Mouse (Mus musculus): Measurements from ENCODE around the gene Rtn4. TPM values are rescaled to one million over a fixed set of nuclear protein-coding genes. Genes with fewer than 3 reads are reported as not detected.
A peak's percentile ranks its signal among the peaks of the same experiment; 100 is the strongest.
"Not testable (repeated sequence)": the region's sequence is repeated elsewhere in the genome, so short reads cannot be mapped to it uniquely, and the experiment has no call there.

The Rtn4 gene
- polyA plus RNA-seq, 1 experiment from 2014 or later, result 93.2 TPM

DNA sequence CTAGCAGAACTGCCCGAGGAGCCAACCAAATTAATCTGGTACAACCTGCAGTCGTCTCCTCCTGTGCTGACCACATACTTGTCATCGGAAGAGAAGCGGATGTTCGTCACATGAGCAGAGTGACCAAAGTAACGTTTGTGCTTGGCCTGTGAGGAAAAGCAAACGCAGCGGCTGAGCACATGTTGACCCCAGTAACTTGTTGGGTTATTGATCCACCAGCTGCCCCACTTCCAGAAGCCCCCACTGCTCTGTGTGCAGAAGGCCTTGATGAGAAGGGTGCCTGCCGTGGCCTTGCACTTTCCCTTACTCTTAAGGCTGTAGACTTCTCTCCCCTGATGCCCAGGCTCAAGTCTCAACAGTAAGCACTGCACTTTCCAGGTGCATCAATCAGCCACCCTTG is 53.5 kb downstream of the Rtn4 start:
- Histone ChIP-seq H3K4me2 (ENCODE audit: low read depth, low read length) (no peak overlapping the region), H3K9me3 (ENCODE audit: control insufficient read depth, low read length) (no peaks in the 10 kb centered on the region), H3K36me3 (ENCODE audit: control insufficient read depth, insufficient read depth, low read length) (peaks cover 62% of the 10 kb centered on the region), H3K4me1 (ENCODE audit: control insufficient read depth, insufficient read depth, low read length) (no peaks in the 10 kb centered on the region), H3K9ac (ENCODE audit: low read depth, low read length) (no peak overlapping the region), H3K27me3 (replicated peaks; ENCODE audit: control insufficient read depth, insufficient read depth, low read length) (no peaks in the 10 kb centered on the region), H3K4me3 (ENCODE audit: low read depth, low read length) (no peak overlapping the region), H3K27ac (replicated peaks; ENCODE audit: low read depth, low read length) (no peak overlapping the region)
- DNase-seq (ENCODE audit: low spot score) (no peak), ATAC-seq (ENCODE audit: low read depth) (0 out of 2 replicates have a peak, but pooled peaks have one; percentile 26)
- WGBS, result 89% methylated on average over 9 of the region's 9 CpGs

GRCm38 (mm10) chr11:29747365-29747764 is 54.6 kb downstream of the Rtn4 start:
- DNase-seq (ENCODE audit: low spot score) (no peak), ATAC-seq (ENCODE audit: low read depth) (no peak)
- 98% methylated on average over 3 of the region's 3 CpGs for WGBS

GRCm38 (mm10) chr11:29747881-29748280 is 55.1 kb downstream of the Rtn4 start:
- Histone ChIP-seq H3K9me3 (ENCODE audit: control insufficient read depth, low read length) (no peaks in the 10 kb centered on the region), H3K4me2 (ENCODE audit: low read depth, low read length) (no peak overlapping the region), H3K27me3 (replicated peaks; ENCODE audit: control insufficient read depth, insufficient read depth, low read length) (no peaks in the 10 kb centered on the region), H3K9ac (ENCODE audit: low read depth, low read length) (no peak overlapping the region), H3K4me1 (ENCODE audit: control insufficient read depth, insufficient read depth, low read length) (no peaks in the 10 kb centered on the region), H3K27ac (replicated peaks; ENCODE audit: low read depth, low read length) (no peak overlapping the region), H3K36me3 (ENCODE audit: control insufficient read depth, insufficient read depth, low read length) (peaks cover 47% of the 10 kb centered on the region), H3K4me3 (ENCODE audit: low read depth, low read length) (no peak overlapping the region)
- no peak for DNase-seq (ENCODE audit: low spot score)
- WGBS, result 67% methylated on average over 1 of the region's 1 CpGs
- ATAC-seq (ENCODE audit: low read depth), result no peak

More at GRCm38 (mm10) chr11:29747365-29747764, 54.6 kb downstream of the Rtn4 start:
- H3K27ac ChIP-seq (replicated peaks; ENCODE audit: low read depth, low read length), result no peak overlapping the region
- H3K4me3 ChIP-seq (ENCODE audit: low read depth, low read length), result no peak overlapping the region
- no peaks in the 10 kb centered on the region for H3K27me3 ChIP-seq (replicated peaks; ENCODE audit: control insufficient read depth, insufficient read depth, low read length)
- peaks cover 53% of the 10 kb centered on the region for H3K36me3 ChIP-seq (ENCODE audit: control insufficient read depth, insufficient read depth, low read length)
- H3K9ac ChIP-seq (ENCODE audit: low read depth, low read length), result no peak overlapping the region
- H3K4me1 ChIP-seq (ENCODE audit: control insufficient read depth, insufficient read depth, low read length), result no peaks in the 10 kb centered on the region
- no peak overlapping the region for H3K4me2 ChIP-seq (ENCODE audit: low read depth, low read length)
- H3K9me3 ChIP-seq (ENCODE audit: control insufficient read depth, low read length), result no peaks in the 10 kb centered on the region

GRCm38 (mm10) chr11:29748750-29749467 is 56.2 kb downstream of the Rtn4 start:
- DNase-seq (ENCODE audit: low spot score) (no peak), ATAC-seq (ENCODE audit: low read depth) (no peak)
- Histone ChIP-seq H3K36me3 (ENCODE audit: control insufficient read depth, insufficient read depth, low read length) (peaks cover 39% of the 10 kb centered on the region), H3K9me3 (ENCODE audit: control insufficient read depth, low read length) (no peaks in the 10 kb centered on the region), H3K4me2 (ENCODE audit: low read depth, low read length) (no peak overlapping the region), H3K27ac (replicated peaks; ENCODE audit: low read depth, low read length) (no peak overlapping the region), H3K4me1 (ENCODE audit: control insufficient read depth, insufficient read depth, low read length) (no peaks in the 10 kb centered on the region), H3K9ac (ENCODE audit: low read depth, low read length) (no peak overlapping the region), H3K27me3 (replicated peaks; ENCODE audit: control insufficient read depth, insufficient read depth, low read length) (no peaks in the 10 kb centered on the region), H3K4me3 (ENCODE audit: low read depth, low read length) (no peak overlapping the region)
- 83% methylated on average over 8 of the region's 8 CpGs for WGBS

- Histone ChIP-seq H3K27me3 (replicated peaks; ENCODE audit: control insufficient read depth, insufficient read depth, low read length) (no peaks in the 10 kb centered on the region), H3K36me3 (ENCODE audit: control insufficient read depth, insufficient read depth, low read length) (peaks cover 34% of the 10 kb centered on the region), H3K4me1 (ENCODE audit: control insufficient read depth, insufficient read depth, low read length) (no peaks in the 10 kb centered on the region), H3K4me3 (ENCODE audit: low read depth, low read length) (no peak overlapping the region), H3K9me3 (ENCODE audit: control insufficient read depth, low read length) (no peaks in the 10 kb centered on the region), H3K4me2 (ENCODE audit: low read depth, low read length) (no peak overlapping the region), H3K27ac (replicated peaks; ENCODE audit: low read depth, low read length) (no peak overlapping the region), H3K9ac (ENCODE audit: low read depth, low read length) (no peak overlapping the region)
- 100% methylated on average over 1 of the region's 1 CpGs for WGBS
- no peak for ATAC-seq (ENCODE audit: low read depth)
- DNase-seq (ENCODE audit: low spot score), result no peak
Measured at GRCm38 (mm10) chr11:29749468-29749829, 56.7 kb downstream of the Rtn4 start.

- WGBS, result 92% methylated on average over 2 of the region's 2 CpGs
- DNase-seq (ENCODE audit: low spot score) (no peak), ATAC-seq (ENCODE audit: low read depth) (no peak)
- H3K4me2 ChIP-seq (ENCODE audit: low read depth, low read length), result no peak overlapping the region
- no peak overlapping the region for H3K4me3 ChIP-seq (ENCODE audit: low read depth, low read length)
- H3K9ac ChIP-seq (ENCODE audit: low read depth, low read length), result no peak overlapping the region
- H3K27ac ChIP-seq (replicated peaks; ENCODE audit: low read depth, low read length), result no peak overlapping the region
- no peaks in the 10 kb centered on the region for H3K4me1 ChIP-seq (ENCODE audit: control insufficient read depth, insufficient read depth, low read length)
- no peaks in the 10 kb centered on the region for H3K27me3 ChIP-seq (replicated peaks; ENCODE audit: control insufficient read depth, insufficient read depth, low read length)
- H3K36me3 ChIP-seq (ENCODE audit: control insufficient read depth, insufficient read depth, low read length), result peaks cover 19% of the 10 kb centered on the region
- H3K9me3 ChIP-seq (ENCODE audit: control insufficient read depth, low read length), result no peaks in the 10 kb centered on the region
Measured at GRCm38 (mm10) chr11:29751013-29751412, 58.3 kb downstream of the Rtn4 start.

DNA sequence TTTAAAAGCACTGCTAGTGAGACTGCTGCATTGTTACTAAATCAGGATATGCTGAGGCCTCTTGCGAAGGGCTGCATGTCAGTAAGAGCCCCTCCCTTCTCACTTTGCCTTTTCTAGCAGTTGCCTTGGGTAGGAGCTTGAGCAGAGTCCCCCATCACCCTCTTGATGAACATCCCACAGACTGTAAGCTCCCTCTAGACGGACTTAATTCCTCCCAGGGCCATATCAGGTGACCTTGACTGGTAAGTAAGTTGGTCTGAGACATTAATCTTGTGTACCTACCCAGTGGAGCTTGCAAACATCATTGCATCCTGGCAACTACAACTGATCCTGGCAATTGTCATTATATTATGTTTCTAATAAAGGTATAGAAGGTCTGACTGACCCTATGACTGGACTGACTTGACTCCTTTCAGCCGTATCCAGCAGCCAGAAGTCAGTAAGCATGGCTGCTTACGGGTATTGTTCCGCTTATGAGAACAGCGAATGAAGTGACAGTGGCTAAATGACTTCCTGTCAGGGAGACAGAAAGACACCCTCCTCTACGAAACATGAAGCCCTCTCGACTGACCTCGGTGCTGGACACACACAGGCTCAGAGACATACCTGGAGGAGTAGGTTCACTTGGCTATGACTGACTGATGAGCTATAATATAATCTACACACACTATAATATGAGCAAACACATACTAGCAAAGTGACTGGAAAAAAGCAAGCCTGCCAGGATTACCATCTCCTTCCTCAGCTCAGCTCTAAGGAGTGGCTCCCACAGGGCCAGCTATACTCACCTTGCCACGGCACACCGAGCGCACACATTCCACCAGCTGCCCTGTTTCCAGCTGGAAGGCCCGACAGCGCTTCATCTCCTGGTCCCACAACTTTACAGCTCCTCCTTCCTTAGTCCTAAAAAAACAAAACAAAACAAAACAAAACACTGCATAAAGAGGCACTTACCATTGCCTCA is 59.2 kb downstream of the Rtn4 start:
- ATAC-seq (ENCODE audit: low read depth), result no peak
- DNase-seq (ENCODE audit: low spot score), result no peak
- WGBS, result 80% methylated on average over 14 of the region's 14 CpGs
- Histone ChIP-seq H3K4me2 (ENCODE audit: low read depth, low read length) (no peak overlapping the region), H3K27me3 (replicated peaks; ENCODE audit: control insufficient read depth, insufficient read depth, low read length) (no peaks in the 10 kb centered on the region), H3K9me3 (ENCODE audit: control insufficient read depth, low read length) (no peaks in the 10 kb centered on the region), H3K36me3 (ENCODE audit: control insufficient read depth, insufficient read depth, low read length) (peaks cover 10% of the 10 kb centered on the region), H3K4me3 (ENCODE audit: low read depth, low read length) (no peak overlapping the region), H3K4me1 (ENCODE audit: control insufficient read depth, insufficient read depth, low read length) (no peaks in the 10 kb centered on the region), H3K27ac (replicated peaks; ENCODE audit: low read depth, low read length) (no peak overlapping the region), H3K9ac (ENCODE audit: low read depth, low read length) (no peak overlapping the region)

- not testable (repeated sequence) for DNase-seq (ENCODE audit: low spot score); H3K27me3 ChIP-seq (replicated peaks; ENCODE audit: control insufficient read depth, insufficient read depth, low read length)
- 96% methylated on average over 5 of the region's 5 CpGs for WGBS
Measured at GRCm38 (mm10) chr11:29756007-29756406, 63.3 kb downstream of the Rtn4 start.

More at GRCm38 (mm10) chr11:29756007-29756406, 63.3 kb downstream of the Rtn4 start:
- not testable (repeated sequence) for H3K9ac ChIP-seq (ENCODE audit: low read depth, low read length); H3K4me2 ChIP-seq (ENCODE audit: low read depth, low read length); H3K36me3 ChIP-seq (ENCODE audit: control insufficient read depth, insufficient read depth, low read length); ATAC-seq (ENCODE audit: low read depth); H3K9me3 ChIP-seq (ENCODE audit: control insufficient read depth, low read length); H3K4me3 ChIP-seq (ENCODE audit: low read depth, low read length); H3K27ac ChIP-seq (replicated peaks; ENCODE audit: low read depth, low read length); H3K4me1 ChIP-seq (ENCODE audit: control insufficient read depth, insufficient read depth, low read length)
